Mouse (Mus musculus) midbrain, embryonic 13.5 days (tissue): ENCODE results near the gene Zfp106. TPM values are rescaled to one million over a fixed set of nuclear protein-coding genes. Genes with fewer than 3 reads are reported as not detected.

Source experiments
- ATAC-seq: fragments of 200-750 bp; cut with Nextera tagmentation; 2 replicates; pipeline ENCODE4 v1.8.0; 2017; ENCODE audit warnings: mild to moderate bottlenecking, moderate TSS enrichment, moderate library complexity
- H3K27ac ChIP-seq: fragments of 300-500 bp; sonication (generic); 2 replicates; pipeline ENCODE4 v1.5.1; 2015; ENCODE audit warnings: inconsistent platforms, mild to moderate bottlenecking, moderate library complexity
- H3K27me3 ChIP-seq: fragments of 300-500 bp; sonication (generic); 2 replicates; pipeline ENCODE4 v1.6.1; 2015; ENCODE audit warnings: mild to moderate bottlenecking, inconsistent platforms
- H3K36me3 ChIP-seq: fragments of 300-500 bp; sonication (generic); 2 replicates; pipeline ENCODE4 v1.6.1; 2015; ENCODE audit warnings: mild to moderate bottlenecking, inconsistent platforms
- H3K4me1 ChIP-seq: fragments of 300-500 bp; sonication (generic); replicated peaks from 2 replicates; pipeline ENCODE4 v1.6.1; 2015; ENCODE audit warnings: inconsistent platforms
- H3K4me2 ChIP-seq: fragments of 300-500 bp; sonication (generic); replicated peaks from 2 replicates; pipeline ENCODE4 v1.6.1; 2015; ENCODE audit warnings: moderate library complexity, mild to moderate bottlenecking, inconsistent platforms
- H3K4me3 ChIP-seq: fragments of 300-500 bp; sonication (generic); replicated peaks from 2 replicates; pipeline ENCODE4 v1.5.1; 2015; ENCODE audit warnings: mild to moderate bottlenecking, inconsistent platforms
- H3K9ac ChIP-seq: fragments of 300-500 bp; sonication (generic); replicated peaks from 2 replicates; pipeline ENCODE4 v1.6.1; 2015; ENCODE audit warnings: mild to moderate bottlenecking, inconsistent platforms
- H3K9me3 ChIP-seq: fragments of 300-500 bp; sonication (generic); 2 replicates; pipeline ENCODE4 v1.6.1; 2016; ENCODE audit warnings: mild to moderate bottlenecking, inconsistent platforms
- WGBS: fragments of 180-500 bp; shearing (Covaris S2); methylation state at CpG from one replicate; pipeline ENCODE4 v1.1.7; 2015; 5-methylcytosine and 5-hydroxymethylcytosine counted together
- polyA plus RNA-seq: library from polyadenylated mRNA; unstranded; fragments of >200 nt; fragmentation: Nextera tagmentation; extraction: Ambion mirVana; gene quantifications from 2 replicates; pipeline ENCODE4 v1.2.1, GENCODE M21; 2015

The Zfp106 gene
- polyA plus RNA-seq, 1 experiment from 2014 or later: 54.2 TPM

DNA sequence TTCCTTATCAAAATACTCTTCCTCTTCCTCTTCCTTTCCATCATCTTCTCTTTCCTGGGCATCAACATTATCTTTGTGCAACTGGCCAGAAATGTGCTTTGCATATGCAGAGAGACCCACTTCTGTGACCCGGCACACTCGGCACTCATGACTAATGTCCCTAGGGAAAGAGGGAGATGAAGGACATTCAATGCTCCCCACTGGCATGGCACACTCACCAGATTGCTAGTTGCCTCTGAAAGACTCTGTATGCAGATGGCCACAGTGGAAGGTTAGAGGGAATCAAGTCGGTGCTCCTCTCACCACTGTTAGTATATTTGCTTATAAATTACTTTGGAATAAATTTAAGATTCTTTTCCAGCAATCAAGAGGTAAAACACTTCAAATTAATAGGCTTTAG lies 24.3 kb downstream of the Zfp106 start:
- no peak overlapping the region for H3K4me3 ChIP-seq
- 54% methylated on average over 3 of the region's 3 CpGs for WGBS
- no peaks in the 10 kb centered on the region for H3K9me3 ChIP-seq
- H3K4me1 ChIP-seq: peaks cover 11% of the 10 kb centered on the region
- no peak overlapping the region for H3K27ac ChIP-seq
- H3K27me3 ChIP-seq: no peaks in the 10 kb centered on the region
- H3K36me3 ChIP-seq: peaks cover 17% of the 10 kb centered on the region
- peak; percentile 66 for ATAC-seq
- H3K9ac ChIP-seq: no peak overlapping the region
- no peak overlapping the region for H3K4me2 ChIP-seq

- ATAC-seq: no peak
- Histone ChIP-seq H3K27me3 (no peaks in the 10 kb centered on the region), H3K9me3 (no peaks in the 10 kb centered on the region), H3K36me3 (peaks cover 89% of the 10 kb centered on the region), H3K27ac (no peak overlapping the region), H3K9ac (no peak overlapping the region), H3K4me2 (no peak overlapping the region), H3K4me1 (no peaks in the 10 kb centered on the region), H3K4me3 (no peak overlapping the region)
- 94% methylated on average over 4 of the region's 4 CpGs for WGBS
Observed at GRCm38 (mm10) chr2:120531223-120531622, 32.4 kb downstream of the Zfp106 start.

DNA sequence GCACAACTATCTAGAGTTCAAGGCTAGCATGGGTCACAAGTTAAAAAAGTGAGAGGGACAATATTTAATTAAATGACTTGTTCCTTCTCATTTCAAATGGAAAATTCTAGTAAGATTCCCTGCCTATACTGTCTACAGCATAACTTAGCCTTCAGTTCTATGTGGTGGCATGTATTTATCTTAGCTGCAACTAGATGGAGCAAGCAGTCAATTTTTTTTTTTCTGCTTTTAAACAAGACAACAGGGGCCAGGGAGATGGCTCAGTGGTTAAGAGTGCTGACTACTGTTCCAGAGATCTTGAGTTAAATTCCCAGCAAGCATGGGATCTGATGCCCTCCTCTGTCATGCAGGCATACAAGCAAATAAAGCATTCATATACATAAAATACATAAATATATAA lies 34.1 kb downstream of the Zfp106 start:
- Histone ChIP-seq H3K9me3 (no peaks in the 10 kb centered on the region), H3K36me3 (peaks cover 94% of the 10 kb centered on the region), H3K4me3 (no peak overlapping the region), H3K4me2 (no peak overlapping the region), H3K27me3 (no peaks in the 10 kb centered on the region), H3K27ac (no peak overlapping the region), H3K4me1 (no peaks in the 10 kb centered on the region), H3K9ac (no peak overlapping the region)
- ATAC-seq: no peak

GRCm38 (mm10) chr2:120526771-120527170 lies 36.9 kb downstream of the Zfp106 start:
- no peak overlapping the region for H3K4me2 ChIP-seq
- H3K9me3 ChIP-seq: no peaks in the 10 kb centered on the region
- H3K27me3 ChIP-seq: no peaks in the 10 kb centered on the region
- H3K4me1 ChIP-seq: no peaks in the 10 kb centered on the region
- H3K36me3 ChIP-seq: peaks cover 95% of the 10 kb centered on the region
- 88% methylated on average over 5 of the region's 5 CpGs for WGBS
- H3K27ac ChIP-seq: no peak overlapping the region
- no peak overlapping the region for H3K4me3 ChIP-seq
- ATAC-seq: no peak
- H3K9ac ChIP-seq: no peak overlapping the region

DNA sequence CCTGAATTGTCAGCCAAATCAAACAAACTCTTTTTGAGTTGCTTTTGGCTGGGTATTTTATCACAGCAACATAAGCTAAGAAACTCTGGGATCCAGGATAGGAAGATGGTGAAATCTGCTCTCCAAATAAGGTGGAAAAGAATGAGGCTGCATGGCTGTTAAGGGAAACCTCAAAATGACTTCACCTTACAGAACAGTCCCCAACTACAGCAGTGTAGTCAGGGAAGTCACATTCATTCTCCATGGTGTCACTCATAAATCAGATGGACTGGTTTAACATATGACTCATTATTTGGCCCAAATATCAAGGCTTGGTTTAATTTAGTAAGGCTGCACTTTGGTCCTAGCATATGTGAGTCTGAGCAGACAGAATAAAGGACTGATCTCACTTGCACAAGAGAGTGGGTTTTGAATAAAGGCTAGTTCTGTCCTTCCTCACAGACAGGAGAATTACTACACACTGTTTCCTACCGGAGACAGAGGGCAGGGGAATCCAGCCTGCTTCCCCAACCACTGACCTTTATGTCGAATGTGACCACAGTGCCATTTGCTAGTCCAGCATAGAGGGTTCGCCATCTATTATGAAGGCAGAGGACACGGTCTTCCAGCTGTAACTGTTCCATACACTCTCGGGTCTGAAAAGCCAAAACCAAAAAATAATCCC lies 45.0 kb downstream of the Zfp106 start:
- ATAC-seq: no peak
- no peaks in the 10 kb centered on the region for H3K27me3 ChIP-seq
- no peak overlapping the region for H3K4me3 ChIP-seq
- no peak overlapping the region for H3K27ac ChIP-seq
- H3K4me2 ChIP-seq: no peak overlapping the region
- peaks cover 88% of the 10 kb centered on the region for H3K36me3 ChIP-seq
- H3K9me3 ChIP-seq: no peaks in the 10 kb centered on the region
- WGBS: 92% methylated on average over 5 of the region's 5 CpGs
- H3K9ac ChIP-seq: no peak overlapping the region
- no peaks in the 10 kb centered on the region for H3K4me1 ChIP-seq

- Histone ChIP-seq H3K4me3 (no peak overlapping the region), H3K27ac (no peak overlapping the region), H3K9ac (no peak overlapping the region), H3K9me3 (no peaks in the 10 kb centered on the region), H3K27me3 (no peaks in the 10 kb centered on the region), H3K4me2 (no peak overlapping the region), H3K36me3 (peaks cover 81% of the 10 kb centered on the region), H3K4me1 (no peaks in the 10 kb centered on the region)
- 95% methylated on average over 4 of the region's 4 CpGs for WGBS
- ATAC-seq: no peak
Observed at GRCm38 (mm10) chr2:120514181-120514580, 49.5 kb downstream of the Zfp106 start.

DNA sequence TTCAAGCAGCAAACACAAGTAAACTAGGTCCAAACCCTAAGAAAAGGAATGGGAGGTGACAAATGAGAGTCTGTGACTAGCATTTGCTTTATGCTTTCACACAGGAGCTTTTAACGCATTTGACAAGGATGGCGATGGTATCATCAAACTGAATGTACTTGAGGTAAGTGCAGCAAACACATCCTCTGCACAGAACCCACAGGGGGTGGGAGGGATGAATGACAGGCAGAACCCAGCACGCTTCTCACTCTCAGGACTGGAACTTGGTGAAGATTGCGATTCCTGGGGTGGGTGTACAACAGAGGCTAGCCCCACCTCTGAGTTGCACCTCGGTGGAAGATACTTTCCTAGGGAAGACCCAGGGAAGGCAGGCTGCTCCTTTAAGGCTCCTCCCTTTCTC lies 59.7 kb downstream of the Zfp106 start:
- no peaks in the 10 kb centered on the region for H3K9me3 ChIP-seq
- WGBS: 93% methylated on average over 5 of the region's 5 CpGs
- no peak for ATAC-seq
- H3K4me1 ChIP-seq: peaks cover 12% of the 10 kb centered on the region
- H3K36me3 ChIP-seq: peaks cover 46% of the 10 kb centered on the region
- H3K4me3 ChIP-seq: no peak overlapping the region
- H3K9ac ChIP-seq: no peak overlapping the region
- H3K4me2 ChIP-seq: no peak overlapping the region
- H3K27ac ChIP-seq: no peak overlapping the region
- no peaks in the 10 kb centered on the region for H3K27me3 ChIP-seq

GRCm38 (mm10) chr2:120503094-120503493 lies 60.5 kb downstream of the Zfp106 start:
- no peak overlapping the region for H3K4me2 ChIP-seq
- no peak for ATAC-seq
- peaks cover 12% of the 10 kb centered on the region for H3K4me1 ChIP-seq
- no peak overlapping the region for H3K27ac ChIP-seq
- peaks cover 37% of the 10 kb centered on the region for H3K36me3 ChIP-seq
- H3K4me3 ChIP-seq: no peak overlapping the region
- H3K9ac ChIP-seq: no peak overlapping the region
- 89% methylated on average over 6 of the region's 6 CpGs for WGBS
- no peaks in the 10 kb centered on the region for H3K27me3 ChIP-seq
- H3K9me3 ChIP-seq: no peaks in the 10 kb centered on the region

GRCm38 (mm10) chr2:120502605-120502990 lies 61.0 kb downstream of the Zfp106 start:
- no peak overlapping the region for H3K4me2 ChIP-seq
- ATAC-seq: no peak
- H3K36me3 ChIP-seq: peaks cover 34% of the 10 kb centered on the region
- no peak overlapping the region for H3K27ac ChIP-seq
- no peaks in the 10 kb centered on the region for H3K27me3 ChIP-seq
- H3K9me3 ChIP-seq: no peaks in the 10 kb centered on the region
- H3K4me3 ChIP-seq: no peak overlapping the region
- 77% methylated on average over 3 of the region's 3 CpGs for WGBS
- no peak overlapping the region for H3K9ac ChIP-seq
- H3K4me1 ChIP-seq: peaks cover 12% of the 10 kb centered on the region

GRCm38 (mm10) chr2:120501931-120502604 lies 61.6 kb downstream of the Zfp106 start:
- WGBS: 77% methylated on average over 13 of the region's 13 CpGs

GRCm38 (mm10) chr2:120501136-120501918 lies 62.3 kb downstream of the Zfp106 start:
- no peaks in the 10 kb centered on the region for H3K27me3 ChIP-seq
- no peak overlapping the region for H3K4me2 ChIP-seq
- no peak overlapping the region for H3K9ac ChIP-seq
- no peak overlapping the region for H3K27ac ChIP-seq
- H3K4me1 ChIP-seq: peaks cover 12% of the 10 kb centered on the region
- 0 out of 2 replicates have a peak, but pooled peaks have one; percentile 11 for ATAC-seq
- WGBS: 44% methylated on average over 17 of the region's 17 CpGs
- peaks cover 24% of the 10 kb centered on the region for H3K36me3 ChIP-seq
- no peak overlapping the region for H3K4me3 ChIP-seq
- no peaks in the 10 kb centered on the region for H3K9me3 ChIP-seq

More at GRCm38 (mm10) chr2:120501931-120502604, 61.6 kb downstream of the Zfp106 start:
- no peak for ATAC-seq
- no peaks in the 10 kb centered on the region for H3K27me3 ChIP-seq
- peaks cover 12% of the 10 kb centered on the region for H3K4me1 ChIP-seq
- H3K9me3 ChIP-seq: no peaks in the 10 kb centered on the region
- H3K9ac ChIP-seq: no peak overlapping the region
- no peak overlapping the region for H3K4me2 ChIP-seq
- no peak overlapping the region for H3K27ac ChIP-seq
- no peak overlapping the region for H3K4me3 ChIP-seq
- peaks cover 29% of the 10 kb centered on the region for H3K36me3 ChIP-seq

GRCm38 (mm10) chr2:120499971-120500471 lies 63.6 kb downstream of the Zfp106 start:
- Histone ChIP-seq H3K9me3 (no peaks in the 10 kb centered on the region), H3K36me3 (peaks cover 12% of the 10 kb centered on the region)
- ATAC-seq: no peak

More at GRCm38 (mm10) chr2:120499971-120500471, 63.6 kb downstream of the Zfp106 start:
- WGBS: 77% methylated on average over 6 of the region's 6 CpGs
- no peaks in the 10 kb centered on the region for H3K27me3 ChIP-seq
- H3K4me2 ChIP-seq: no peak overlapping the region
- H3K9ac ChIP-seq: no peak overlapping the region
- H3K4me1 ChIP-seq: peaks cover 12% of the 10 kb centered on the region
- no peak overlapping the region for H3K27ac ChIP-seq
- no peak overlapping the region for H3K4me3 ChIP-seq
